Mouse (Mus musculus) adrenal gland, postnatal 36 days (tissue): ENCODE results near the gene Sox5. TPM values are rescaled to one million over a fixed set of nuclear protein-coding genes. Genes with fewer than 3 reads are reported as not detected.

ENCODE experiments used
- DNase-seq, 2 experiments: peaks; one replicate each; pipeline ENCODE4 v3.0.0; 2021; ENCODE audit warnings: mixed read lengths in 1 of 2
- total RNA-seq, 2 experiments: library from RNA; stranded (reverse); gene quantifications; 2 replicates each; pipeline ENCODE4 v1.2.3; 2021

Gene Sox5
- total RNA-seq, 2 experiments from 2014 or later = 9.5 to 29.2 TPM

- DNase-seq = no peak
These were observed 383.7 kb downstream of the Sox5 start for GRCm38 (mm10) chr6:144398115-144398514.

GRCm38 (mm10) chr6:144393151-144393550 lies 388.6 kb downstream of the Sox5 start:
- no peak for DNase-seq

- no peak for DNase-seq
These were observed 392.3 kb downstream of the Sox5 start for GRCm38 (mm10) chr6:144389333-144390054.

DNA sequence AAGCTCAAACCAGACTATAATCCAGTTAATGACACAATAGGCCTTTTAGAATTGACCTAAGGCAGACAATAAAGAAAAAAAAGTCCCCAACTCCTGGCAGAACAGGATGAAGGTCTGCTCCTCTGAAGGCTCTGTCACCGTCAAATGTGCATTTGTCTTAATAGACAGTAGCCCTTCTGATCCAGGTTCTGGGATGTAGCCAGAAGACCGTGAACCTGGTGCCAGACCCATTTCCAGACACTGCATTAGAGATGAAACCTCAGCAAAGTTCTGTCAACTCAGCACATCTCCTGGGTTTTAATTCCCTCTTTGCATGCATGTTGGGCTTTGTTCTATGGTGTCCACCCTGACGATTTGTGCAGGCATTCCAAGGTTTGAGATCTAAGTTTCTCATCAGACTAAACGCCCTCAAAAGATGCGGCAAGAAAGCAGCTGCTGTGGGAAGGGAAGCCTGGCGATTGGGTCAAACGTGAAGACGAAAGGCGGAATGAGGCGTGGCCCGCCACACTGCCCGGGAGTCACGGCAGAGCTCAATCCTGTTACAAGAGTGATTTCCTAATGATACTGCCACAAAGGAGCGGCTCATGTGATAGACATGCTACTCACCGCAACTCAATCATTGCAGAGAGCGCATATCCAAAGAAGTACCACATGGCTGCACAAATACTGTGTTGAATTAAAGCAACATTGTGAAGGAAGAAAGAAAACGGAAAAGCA lies 394.1 kb downstream of the Sox5 start:
- DNase-seq = no peak

- DNase-seq = no peak
These were observed 401.1 kb downstream of the Sox5 start for GRCm38 (mm10) chr6:144380641-144381040.

- no peak for DNase-seq
These were observed 401.6 kb downstream of the Sox5 start for GRCm38 (mm10) chr6:144380171-144380570.

GRCm38 (mm10) chr6:144374810-144375209 lies 407.0 kb downstream of the Sox5 start:
- DNase-seq = no peak

DNA sequence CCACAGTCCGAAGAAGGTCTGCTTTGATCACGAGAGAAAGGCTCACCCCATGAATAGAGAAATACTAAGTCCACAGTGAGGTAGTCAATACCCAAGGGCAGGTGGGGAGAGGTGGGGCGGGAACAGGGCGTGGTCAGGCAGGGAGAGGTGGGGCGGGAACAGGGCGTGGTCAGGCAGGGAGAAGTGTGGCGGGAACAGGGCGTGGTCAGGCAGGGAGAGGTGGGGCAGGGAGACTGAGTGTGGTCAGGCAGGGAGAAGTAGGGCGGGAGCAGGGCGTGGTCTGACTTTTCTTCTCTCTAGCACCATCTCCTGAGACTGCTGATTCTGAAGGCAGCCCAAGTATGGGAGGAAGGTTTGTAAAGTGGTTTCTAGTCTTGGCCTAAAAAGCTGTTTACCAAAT lies 411.1 kb downstream of the Sox5 start:
- no peak for DNase-seq

GRCm38 (mm10) chr6:144367626-144368077 lies 414.1 kb downstream of the Sox5 start:
- no peak for DNase-seq

DNA sequence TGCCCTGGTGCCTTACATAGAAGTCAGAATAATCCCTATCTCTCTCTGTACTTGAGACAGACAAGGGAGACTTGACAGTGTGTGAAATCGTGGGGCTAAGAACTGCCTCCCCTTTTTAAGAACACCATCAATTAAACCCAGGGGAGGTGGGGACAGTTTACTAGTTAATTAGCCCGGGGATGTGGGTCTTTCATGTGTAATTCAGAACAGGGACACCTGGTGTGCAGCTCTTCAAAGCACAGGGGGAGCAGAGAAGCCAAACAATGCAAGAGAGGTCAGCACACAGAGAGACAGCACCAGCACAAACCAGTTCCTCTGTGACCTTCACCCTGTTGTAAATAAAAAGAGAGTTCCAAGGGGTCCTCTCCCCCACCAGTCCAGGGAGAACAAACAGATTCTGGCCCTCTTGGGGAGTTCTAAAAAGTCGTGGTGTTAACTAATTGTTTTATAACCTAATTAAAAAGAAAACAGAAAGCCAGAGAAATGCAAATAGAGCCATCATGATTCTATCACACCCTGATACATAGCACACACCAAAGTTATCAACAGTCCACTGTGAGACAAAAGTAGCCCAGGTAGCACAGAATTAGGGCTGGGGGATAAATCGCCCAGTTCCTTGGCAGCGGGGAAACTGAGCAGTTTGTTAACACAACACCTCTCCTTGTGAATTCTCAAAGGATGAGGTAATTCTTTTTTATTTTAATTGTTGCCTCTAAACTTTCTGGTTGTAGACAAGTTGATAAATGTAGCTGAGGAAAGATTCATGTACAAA lies 420.3 kb downstream of the Sox5 start:
- no peak for DNase-seq

GRCm38 (mm10) chr6:144357081-144357480 lies 424.7 kb downstream of the Sox5 start:
- no peak for DNase-seq

DNA sequence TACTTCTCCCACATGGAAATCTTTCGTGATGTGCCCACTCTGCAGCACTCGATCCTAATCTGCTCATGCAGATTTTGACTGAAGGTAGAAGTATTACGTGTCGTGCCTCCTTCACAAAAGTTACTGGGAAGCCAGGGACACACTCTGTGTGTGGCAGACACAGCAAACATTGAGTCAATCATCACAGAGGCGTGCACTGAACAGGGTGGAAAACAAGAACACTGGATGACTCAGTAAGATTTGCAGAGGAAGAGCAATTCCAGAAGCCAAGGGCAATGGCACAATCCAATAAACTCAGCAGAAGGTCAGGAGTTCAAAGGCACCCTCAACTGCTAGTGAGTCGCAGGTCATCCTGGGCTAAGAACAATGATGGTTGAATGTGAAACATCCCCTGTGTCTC lies 430.7 kb downstream of the Sox5 start:
- DNase-seq = no peak

DNA sequence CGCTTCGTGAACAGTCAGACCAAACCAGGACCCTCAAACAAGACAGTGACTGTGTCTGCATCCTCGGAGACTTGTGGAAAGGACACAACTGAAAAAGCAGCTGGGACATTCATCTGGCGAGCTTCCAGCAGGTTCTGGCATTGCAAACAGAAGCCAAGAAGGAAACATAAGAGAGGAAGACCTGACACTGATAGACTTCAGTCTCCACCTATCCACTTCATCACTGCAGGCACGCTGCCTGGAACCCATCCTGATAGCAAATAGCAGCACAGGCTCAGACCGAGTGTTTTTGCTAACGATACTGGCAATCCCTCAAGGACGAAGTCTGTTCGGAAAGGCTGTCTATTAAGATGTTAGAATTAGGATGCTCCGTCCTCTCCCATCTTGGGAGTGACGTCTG lies 438.4 kb downstream of the Sox5 start:
- DNase-seq = peak; percentile 8 to 13

GRCm38 (mm10) chr6:144339554-144339953 lies 442.2 kb downstream of the Sox5 start:
- no peak for DNase-seq

- DNase-seq = no peak
These were observed 442.8 kb downstream of the Sox5 start for GRCm38 (mm10) chr6:144339006-144339405.

DNA sequence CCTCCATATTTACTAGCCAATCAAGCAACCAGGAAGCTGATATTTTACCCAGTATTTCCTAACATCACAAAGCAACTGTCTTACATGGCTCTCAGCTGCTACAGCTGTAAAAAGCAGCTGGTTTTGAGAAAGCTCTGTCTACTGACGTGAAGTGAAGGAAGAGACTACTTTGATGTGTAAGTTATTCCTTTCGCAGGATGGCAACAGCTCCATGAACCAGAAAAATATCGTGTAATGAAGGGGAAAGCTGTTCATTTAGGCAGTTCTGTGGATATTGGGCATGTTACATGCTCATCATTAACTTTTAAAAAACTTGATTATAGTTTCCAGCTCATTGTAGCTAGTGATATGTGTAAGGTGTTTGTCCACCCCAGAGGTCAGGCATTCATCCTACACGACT lies 443.6 kb downstream of the Sox5 start:
- DNase-seq = no peak

- DNase-seq = no peak
These were observed 444.3 kb downstream of the Sox5 start for GRCm38 (mm10) chr6:144337436-144337969.

- no peak for DNase-seq
These were observed 445.0 kb downstream of the Sox5 start for GRCm38 (mm10) chr6:144336789-144337188.

GRCm38 (mm10) chr6:144333146-144333545 lies 448.6 kb downstream of the Sox5 start:
- DNase-seq = no peak

GRCm38 (mm10) chr6:144332027-144332426 lies 449.8 kb downstream of the Sox5 start:
- DNase-seq = no peak

DNA sequence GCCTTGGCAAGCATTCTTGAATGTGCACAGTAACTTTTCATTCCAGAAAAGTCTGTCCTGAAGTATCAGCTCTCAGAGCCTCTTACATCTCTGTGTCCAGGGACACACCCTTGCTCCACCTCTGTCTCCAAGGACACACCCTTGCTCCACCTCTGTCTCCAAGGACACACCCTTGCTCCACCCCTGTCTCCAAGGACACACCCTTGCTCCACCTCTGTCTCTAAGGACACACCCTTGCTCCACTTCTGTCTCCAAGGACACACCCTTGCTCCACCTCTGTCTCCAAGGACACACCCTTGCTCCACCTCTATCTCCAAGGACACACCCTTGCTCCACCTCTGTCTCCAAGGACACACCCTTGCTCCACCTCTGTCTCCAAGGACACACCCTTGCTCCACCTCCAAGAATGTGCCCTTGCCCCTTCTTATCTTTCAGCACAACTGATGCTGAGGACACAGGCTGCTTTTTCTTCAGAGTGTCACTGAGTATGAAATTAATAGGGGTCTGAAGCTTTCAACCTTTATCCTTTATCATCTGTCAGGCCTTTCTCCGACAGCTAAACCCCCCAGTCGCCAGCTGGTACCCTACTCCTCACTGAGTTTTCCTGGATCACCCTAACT lies 452.4 kb downstream of the Sox5 start:
- DNase-seq = no peak

DNA sequence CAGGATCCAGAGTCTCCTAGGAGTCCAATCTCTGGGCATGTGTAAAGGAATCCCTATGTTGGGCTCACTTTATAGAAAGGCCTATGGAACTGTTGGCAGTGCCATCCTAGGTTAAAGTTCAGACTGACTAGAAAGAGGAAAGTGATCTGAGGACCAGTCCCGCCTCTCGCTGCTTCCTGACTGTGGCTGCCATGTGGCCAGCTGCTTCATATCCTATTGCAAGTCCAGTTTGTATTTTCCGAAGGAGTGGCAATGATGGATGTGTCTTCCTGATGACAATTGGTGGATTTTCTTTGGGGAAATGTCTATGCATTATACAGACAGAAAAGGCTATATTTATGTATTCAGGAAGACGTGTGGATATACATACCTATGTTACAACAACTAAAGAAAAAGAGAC lies 453.0 kb downstream of the Sox5 start:
- DNase-seq = no peak
